ENCODE assay signal across 10 mouse cellular contexts in genomic region chr14:105676646-105676930, GRCm38 (mm10).
DNase-seq lines count a peak whose midpoint lies in the region; ATAC-seq lines count a peak whose summit lies in the region.
"Had no signal": no experiment of that assay in that cellular context is flagged by ENCODE, and none has a peak within 500 bp of the region (broad histone marks: within the 10 kb centered on the region; RNA-seq: fewer than 3 reads in every experiment).

No protein-coding gene starts in this region.

- no peaks in the 10 kb centered on the region for H3K36me3 ChIP-seq in kidney, embryonic 15.5 days
- H3K36me3 ChIP-seq in embryonic facial prominence, embryonic 10.5 days (replicated peaks): no peaks in the 10 kb centered on the region
- no peaks in the 10 kb centered on the region for H3K36me3 ChIP-seq in heart, embryonic 12.5 days
- H3K36me3 ChIP-seq in limb, embryonic 12.5 days: no peaks in the 10 kb centered on the region

- 13% methylated on average over 4 of the region's 4 CpGs for WGBS in kidney, embryonic 15.5 days
- 13% methylated on average over 4 of the region's 4 CpGs for WGBS in embryonic facial prominence, embryonic 10.5 days
- 11% methylated on average over 4 of the region's 4 CpGs for WGBS in heart, embryonic 12.5 days
- WGBS in limb, embryonic 12.5 days: 14% methylated on average over 4 of the region's 4 CpGs

- peak overlapping the region; percentile 34; the same call in 1 of the 2 replicates for H3K4me2 ChIP-seq in kidney, embryonic 15.5 days
- H3K4me2 ChIP-seq in heart, embryonic 12.5 days: peak overlapping the region; percentile 59
- peak overlapping the region; percentile 33 for H3K4me2 ChIP-seq in limb, embryonic 12.5 days

- peaks cover 3% of the 10 kb centered on the region for H3K4me1 ChIP-seq in kidney, embryonic 15.5 days
- H3K4me1 ChIP-seq in embryonic facial prominence, embryonic 10.5 days: peaks cover 19% of the 10 kb centered on the region
- peaks cover 8% of the 10 kb centered on the region; the same call in 1 of the 2 replicates for H3K4me1 ChIP-seq in heart, embryonic 12.5 days (replicated peaks)
- peaks cover 15% of the 10 kb centered on the region; the same call in 1 of the 2 replicates for H3K4me1 ChIP-seq in limb, embryonic 12.5 days (replicated peaks)

- ATAC-seq in kidney, embryonic 15.5 days (replicated peaks; ENCODE audit: low FRiP score): no peak
- ATAC-seq in heart, embryonic 12.5 days (ENCODE audit: insufficient number of reproducible peaks, low FRiP score): no peak
- ATAC-seq in limb, embryonic 12.5 days (ENCODE audit: insufficient number of reproducible peaks, insufficient read depth, low FRiP score, low TSS enrichment, low read depth): no peak

- H3K27ac ChIP-seq in kidney, embryonic 15.5 days: no peak overlapping the region
- H3K27ac ChIP-seq in embryonic facial prominence, embryonic 10.5 days (replicated peaks): no peak overlapping the region
- H3K27ac ChIP-seq in heart, embryonic 12.5 days (ENCODE audit: poor library complexity, severe bottlenecking): peak overlapping the region; percentile 47; the same call in 1 of the 2 replicates
- H3K27ac ChIP-seq in limb, embryonic 12.5 days: no peak overlapping the region

- no peaks in the 10 kb centered on the region for H3K9me3 ChIP-seq in kidney, embryonic 15.5 days (replicated peaks)
- no peaks in the 10 kb centered on the region for H3K9me3 ChIP-seq in embryonic facial prominence, embryonic 10.5 days
- no peaks in the 10 kb centered on the region for H3K9me3 ChIP-seq in heart, embryonic 12.5 days (replicated peaks)
- no peaks in the 10 kb centered on the region for H3K9me3 ChIP-seq in limb, embryonic 12.5 days

- H3K27me3 ChIP-seq in kidney, embryonic 15.5 days: no peaks in the 10 kb centered on the region
- 0 out of 2 replicates have a peak, but pooled peaks cover 5% of the 10 kb centered on the region for H3K27me3 ChIP-seq in embryonic facial prominence, embryonic 10.5 days (replicated peaks; ENCODE audit: low read depth, poor library complexity, severe bottlenecking)
- H3K27me3 ChIP-seq in heart, embryonic 12.5 days (replicated peaks): no peaks in the 10 kb centered on the region
- H3K27me3 ChIP-seq in limb, embryonic 12.5 days: no peaks in the 10 kb centered on the region

- H3K4me3 ChIP-seq in kidney, embryonic 15.5 days (replicated peaks): no peak overlapping the region
- peak overlapping the region; percentile 30; the same call in 1 of the 2 replicates for H3K4me3 ChIP-seq in embryonic facial prominence, embryonic 10.5 days
- H3K4me3 ChIP-seq in heart, embryonic 12.5 days: no peak overlapping the region
- no peak overlapping the region for H3K4me3 ChIP-seq in limb, embryonic 12.5 days (replicated peaks)

- H3K9ac ChIP-seq in kidney, embryonic 15.5 days: no peak overlapping the region
- H3K9ac ChIP-seq in heart, embryonic 12.5 days: no peak overlapping the region
- H3K9ac ChIP-seq in limb, embryonic 12.5 days (replicated peaks): no peak overlapping the region

- DNase-seq in kidney, adult 9 months: no peak
- DNase-seq in embryonic facial prominence, embryonic 10.5 days (ENCODE audit: low spot score): no peak
- no peak for DNase-seq in frontal cortex, postnatal 25 days (ENCODE audit: low spot score in 2 of 2)
- DNase-seq in Muller cell, postnatal 12 days (ENCODE audit: inconsistent ontology term): no peak
- no peak for DNase-seq in spleen, postnatal 36 days (ENCODE audit: low spot score in 2 of 2)
- DNase-seq: gastrocnemius, postnatal 25 days; liver had no signal
